ENCODE assay signal across 9 mouse cellular contexts in the genomic region with DNA sequence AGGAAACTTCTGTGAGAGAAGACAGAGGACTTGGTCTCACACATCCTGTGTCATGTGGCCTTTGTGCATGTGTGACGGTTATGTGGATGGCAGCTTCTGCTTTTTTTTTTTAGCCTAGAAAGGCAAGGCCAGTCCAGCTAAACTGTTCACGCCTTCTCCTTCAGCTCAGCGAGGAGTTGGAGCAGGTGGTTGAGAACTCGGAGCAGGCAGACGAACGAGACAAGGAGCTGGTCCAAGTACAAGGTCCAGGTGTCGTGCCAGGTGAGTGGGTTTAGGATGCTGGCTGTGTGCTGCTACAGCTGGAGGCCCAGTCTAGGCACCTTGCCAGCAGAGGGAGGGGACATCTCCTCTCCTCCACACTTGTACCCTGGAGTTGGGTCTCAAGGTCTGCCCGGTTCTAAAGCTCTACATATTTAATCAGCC. TPM values are rescaled to one million over a fixed set of nuclear protein-coding genes. Genes with fewer than 3 reads are reported as not detected.
DNase-seq lines count a peak whose midpoint lies in the region; ATAC-seq and TF ChIP-seq lines count a peak whose summit lies in the region.
"Had no signal": no experiment of that assay in that cellular context is flagged by ENCODE, and none has a peak within 500 bp of the region (broad histone marks: within the 10 kb centered on the region; RNA-seq: fewer than 3 reads in every experiment).

No protein-coding gene starts in this region.

- DNase-seq in layer of hippocampus, adult 11-12 months (ENCODE audit: low spot score): peak; percentile 32
- DNase-seq in layer of hippocampus, adult 8-10 months (ENCODE audit: low spot score in 2 of 2): no peak
- DNase-seq in midbrain, embryonic 14.5 days: no peak
- DNase-seq in urinary bladder, postnatal 10 days (ENCODE audit: low spot score): no peak
- no peak for DNase-seq in embryo, embryonic 9.5 days (ENCODE audit: extremely low spot score)
- no peak for DNase-seq in layer of hippocampus, adult 18-20 months (ENCODE audit: low spot score in 2 of 2)

- peaks cover 43% of the 10 kb centered on the region for H3K4me1 ChIP-seq in bone marrow macrophage, adult 2 months (ENCODE audit: control insufficient read depth, insufficient read depth, low read length)
- peaks cover 10% of the 10 kb centered on the region; the same call in 1 of the 2 replicates for H3K4me1 ChIP-seq in intestine, postnatal 0 days (replicated peaks; ENCODE audit: control insufficient read depth, insufficient read depth, low read length)
- H3K4me1 ChIP-seq in midbrain, embryonic 14.5 days (ENCODE audit: control insufficient read depth, insufficient read depth, low read length): peaks cover 22% of the 10 kb centered on the region

- H3K9ac ChIP-seq in intestine, postnatal 0 days (ENCODE audit: low read depth, low read length): no peak overlapping the region
- 0 out of 2 replicates have a peak overlapping the region, but pooled peaks have one; percentile 6 for H3K9ac ChIP-seq in midbrain, embryonic 14.5 days (replicated peaks; ENCODE audit: low read length)

- peak overlapping the region; percentile 99 for H3K4me2 ChIP-seq in intestine, postnatal 0 days (replicated peaks; ENCODE audit: low read depth)
- peak overlapping the region; percentile 82 for H3K4me2 ChIP-seq in midbrain, embryonic 14.5 days (ENCODE audit: low read length)

- no peak for TF ChIP-seq CTCF in bone marrow macrophage, adult 2 months (IDR thresholded peaks at IDR 0.05; ENCODE audit: low read depth, low read length)
- no peak for TF ChIP-seq CTCF in intestine, postnatal 0 days (IDR thresholded peaks at IDR 0.05; ENCODE audit: low read depth)

- peak overlapping the region; percentile 98 for H3K27ac ChIP-seq in bone marrow macrophage, adult 2 months (ENCODE audit: insufficient read depth, low read depth, low read length)
- H3K27ac ChIP-seq in intestine, postnatal 0 days (ENCODE audit: low read depth, low read length): peak overlapping the region; percentile 52
- H3K27ac ChIP-seq in midbrain, embryonic 14.5 days (replicated peaks; ENCODE audit: low read depth, low read length): no peak overlapping the region
- H3K27ac ChIP-seq: heart, adult 2 months had no signal

- no peak for TF ChIP-seq POLR2A in bone marrow macrophage, adult 2 months (IDR thresholded peaks at IDR 0.05; ENCODE audit: borderline replicate concordance, low read depth, low read length)

- 37% methylated on average over 8 of the region's 8 CpGs for WGBS in intestine, postnatal 0 days
- WGBS in midbrain, embryonic 14.5 days: 78% methylated on average over 8 of the region's 8 CpGs

- peaks cover 7% of the 10 kb centered on the region; the same call in 1 of the 2 replicates for H3K36me3 ChIP-seq in intestine, postnatal 0 days (ENCODE audit: control insufficient read depth, insufficient read depth)
- H3K36me3 ChIP-seq in midbrain, embryonic 14.5 days (ENCODE audit: control insufficient read depth, insufficient read depth, low read length): peaks cover 23% of the 10 kb centered on the region

- peak; percentile 83 for ATAC-seq in intestine, postnatal 0 days
- ATAC-seq in midbrain, embryonic 14.5 days (ENCODE audit: low FRiP score, low TSS enrichment): no peak

- peak overlapping the region; percentile 94 for H3K4me3 ChIP-seq in bone marrow macrophage, adult 2 months (ENCODE audit: insufficient read depth, low read length)
- H3K4me3 ChIP-seq in intestine, postnatal 0 days (ENCODE audit: low read depth, low read length): no peak overlapping the region
- no peak overlapping the region for H3K4me3 ChIP-seq in midbrain, embryonic 14.5 days (replicated peaks; ENCODE audit: low read depth, low read length)
- H3K4me3 ChIP-seq: heart, adult 2 months had no signal

- H3K9me3 ChIP-seq in intestine, postnatal 0 days (ENCODE audit: control insufficient read depth): no peaks in the 10 kb centered on the region
- no peaks in the 10 kb centered on the region for H3K9me3 ChIP-seq in midbrain, embryonic 14.5 days (ENCODE audit: control insufficient read depth, low read length)

- H3K27me3 ChIP-seq in intestine, postnatal 0 days (replicated peaks; ENCODE audit: control insufficient read depth, insufficient read depth, low read length): no peaks in the 10 kb centered on the region
- no peaks in the 10 kb centered on the region for H3K27me3 ChIP-seq in midbrain, embryonic 14.5 days (ENCODE audit: control insufficient read depth, insufficient read depth, low read length)

RNA-seq across cellular contexts. Expression of a gene that starts 2.3 kb away (rescaled TPM):
- total RNA-seq in layer of hippocampus, adult 8-10 months (2022): 10 to 100 TPM in 3 of 4 experiments, 1 to 10 TPM in 1; 9.0 to 15.2 (median 11.7) TPM
- 35.0 and 37.6 TPM in 2 replicates for polyA plus RNA-seq in bone marrow macrophage, adult 2 months (2012; ENCODE audit: insufficient read depth, insufficient read length, missing spikeins)
- polyA plus RNA-seq in intestine, postnatal 0 days (2015; fragmentation: Nextera tagmentation; extraction: Ambion mirVana): 14.6 and 15.4 TPM in 2 replicates
- 41.1 and 47.1 TPM in 2 replicates for polyA plus RNA-seq in midbrain, embryonic 14.5 days (2014; fragmentation: Nextera tagmentation; extraction: Ambion mirVana)
- 1 to 10 TPM; 8.4 to 8.6 TPM for total RNA-seq in layer of hippocampus, adult 18-20 months (2021)

RNA-seq across cellular contexts. Expression of a gene that starts 10.0 kb away (rescaled TPM):
- 10 to 100 TPM; 57.8 to 80.1 (median 66.1) TPM for total RNA-seq in layer of hippocampus, adult 8-10 months (2022)
- polyA plus RNA-seq in bone marrow macrophage, adult 2 months (2012; ENCODE audit: insufficient read depth, insufficient read length, missing spikeins): 43.9 and 46.5 TPM in 2 replicates
- polyA plus RNA-seq in intestine, postnatal 0 days (2015; fragmentation: Nextera tagmentation; extraction: Ambion mirVana): 171 and 174 TPM in 2 replicates
- polyA plus RNA-seq in midbrain, embryonic 14.5 days (2014; fragmentation: Nextera tagmentation; extraction: Ambion mirVana): 125 and 160 TPM in 2 replicates
- 10 to 100 TPM; 72.9 to 74.4 TPM for total RNA-seq in layer of hippocampus, adult 18-20 months (2021)
